Mouse (Mus musculus) liver, embryonic 11.5 days (tissue): ENCODE measurements at regions not wholly inside any gene's neighbourhood (a gene's known extent, or its start where the extent isn't known, plus 50 kb on each side); places are given as distances from the start of the nearest gene placed in this dataset.

Source experiments
- ATAC-seq: fragments of 200-750 bp; cut with Nextera tagmentation; replicated peaks from 2 replicates; pipeline ENCODE4 v1.8.0; 2017; ENCODE audit warnings: moderate number of reproducible peaks, mild to moderate bottlenecking, moderate TSS enrichment, moderate library complexity; ENCODE audit not compliant: low FRiP score
- DNase-seq: peaks from one replicate; pipeline ENCODE4 v3.0.0-alpha.2; 2017; ENCODE audit warnings: low spot score
- H3K27ac ChIP-seq: fragments of 300-500 bp; sonication (generic); 2 replicates; pipeline ENCODE4 v1.5.1; 2014; ENCODE audit warnings: mild to moderate bottlenecking, low read depth, low read length, control low read depth
- H3K27me3 ChIP-seq: fragments of 300-500 bp; sonication (generic); replicated peaks from 2 replicates; pipeline ENCODE4 v1.6.1; 2014; ENCODE audit warnings: low read length, mixed read lengths; ENCODE audit not compliant: control insufficient read depth, insufficient read depth
- H3K36me3 ChIP-seq: fragments of 300-500 bp; sonication (generic); 2 replicates; pipeline ENCODE4 v1.6.1; 2014; ENCODE audit warnings: mild to moderate bottlenecking, low read length, moderate library complexity, mixed read lengths; ENCODE audit not compliant: control insufficient read depth, insufficient read depth
- H3K4me1 ChIP-seq: fragments of 300-500 bp; sonication (generic); replicated peaks from 2 replicates; pipeline ENCODE4 v1.6.1; 2014; ENCODE audit warnings: low read length, mixed read lengths; ENCODE audit not compliant: control insufficient read depth, insufficient read depth
- H3K4me2 ChIP-seq: fragments of 300-500 bp; sonication (generic); 2 replicates; pipeline ENCODE4 v1.6.1; 2014; ENCODE audit warnings: mild to moderate bottlenecking, control low read depth, moderate library complexity
- H3K4me3 ChIP-seq: fragments of 300-500 bp; sonication (generic); 2 replicates; pipeline ENCODE4 v1.5.1; 2014; ENCODE audit warnings: low read depth, low read length, control low read depth
- H3K9ac ChIP-seq: fragments of 300-500 bp; sonication (generic); 2 replicates; pipeline ENCODE4 v1.6.1; 2014; ENCODE audit warnings: low read depth, low read length, control low read depth
- H3K9me3 ChIP-seq: fragments of 300-500 bp; sonication (generic); 2 replicates; pipeline ENCODE4 v1.6.1; 2016; ENCODE audit warnings: low read length, inconsistent platforms, mixed read lengths; ENCODE audit not compliant: control insufficient read depth
- WGBS: fragments of 180-500 bp; shearing (Covaris S2); extraction: QIAGEN DNeasy Blood & Tissue Kit; methylation state at CpG from one replicate; pipeline ENCODE4 v1.1.7; 2014; 5-methylcytosine and 5-hydroxymethylcytosine counted together

- no peak overlapping the region for H3K4me3 ChIP-seq
- 92% methylated on average over 4 of the region's 4 CpGs for WGBS
- no peaks in the 10 kb centered on the region for H3K9me3 ChIP-seq
- H3K4me2 ChIP-seq, result no peak overlapping the region
- no peaks in the 10 kb centered on the region for H3K4me1 ChIP-seq
- no peaks in the 10 kb centered on the region for H3K36me3 ChIP-seq
- H3K27me3 ChIP-seq, result no peaks in the 10 kb centered on the region
- no peak for DNase-seq
- no peak overlapping the region for H3K27ac ChIP-seq
- ATAC-seq, result no peak
- no peak overlapping the region for H3K9ac ChIP-seq
Observed at GRCm38 (mm10) chr13:110529624-110530023, 134.8 kb downstream of the Plk2 start.

GRCm38 (mm10) chr13:110534320-110534764 lies 139.5 kb downstream of the Plk2 start:
- H3K4me1 ChIP-seq, result no peaks in the 10 kb centered on the region
- 38% methylated on average over 7 of the region's 7 CpGs for WGBS
- no peaks in the 10 kb centered on the region for H3K27me3 ChIP-seq
- no peak overlapping the region for H3K9ac ChIP-seq
- H3K9me3 ChIP-seq, result no peaks in the 10 kb centered on the region
- ATAC-seq (no peak), DNase-seq (no peak)
- H3K4me3 ChIP-seq, result no peak overlapping the region
- H3K27ac ChIP-seq, result no peak overlapping the region
- no peak overlapping the region for H3K4me2 ChIP-seq
- no peaks in the 10 kb centered on the region for H3K36me3 ChIP-seq

- Histone ChIP-seq H3K4me1 (no peaks in the 10 kb centered on the region), H3K27ac (no peak overlapping the region), H3K27me3 (no peaks in the 10 kb centered on the region), H3K36me3 (no peaks in the 10 kb centered on the region), H3K4me2 (no peak overlapping the region), H3K9me3 (no peaks in the 10 kb centered on the region), H3K9ac (no peak overlapping the region), H3K4me3 (no peak overlapping the region)
- DNase-seq (no peak), ATAC-seq (no peak)
- WGBS, result 59% methylated on average over 2 of the region's 2 CpGs
Observed at GRCm38 (mm10) chr13:110535785-110536184, 140.9 kb downstream of the Plk2 start.

- ATAC-seq (peak; percentile 34; the same call in 1 of the 2 replicates), DNase-seq (no peak)
- Histone ChIP-seq H3K27ac (no peak overlapping the region), H3K4me1 (no peaks in the 10 kb centered on the region), H3K36me3 (no peaks in the 10 kb centered on the region), H3K9me3 (no peaks in the 10 kb centered on the region), H3K27me3 (no peaks in the 10 kb centered on the region), H3K4me3 (no peak overlapping the region), H3K4me2 (no peak overlapping the region), H3K9ac (no peak overlapping the region)
- WGBS, result 44% methylated on average over 7 of the region's 7 CpGs
Observed at GRCm38 (mm10) chr13:110537960-110538463, 143.2 kb downstream of the Plk2 start.

- 84% methylated on average over 13 of the region's 13 CpGs for WGBS
- Histone ChIP-seq H3K4me3 (no peak overlapping the region), H3K27ac (no peak overlapping the region), H3K9me3 (no peaks in the 10 kb centered on the region), H3K9ac (no peak overlapping the region), H3K4me2 (no peak overlapping the region), H3K36me3 (no peaks in the 10 kb centered on the region), H3K27me3 (no peaks in the 10 kb centered on the region), H3K4me1 (no peaks in the 10 kb centered on the region)
- DNase-seq (no peak), ATAC-seq (no peak)
Observed at GRCm38 (mm10) chr13:110540543-110541265, 145.9 kb downstream of the Plk2 start.

- 86% methylated on average over 5 of the region's 5 CpGs for WGBS
- ATAC-seq, result no peak
- DNase-seq, result no peak
- no peak overlapping the region for H3K4me2 ChIP-seq
- no peak overlapping the region for H3K27ac ChIP-seq
- no peak overlapping the region for H3K4me3 ChIP-seq
- H3K9ac ChIP-seq, result no peak overlapping the region
- no peaks in the 10 kb centered on the region for H3K4me1 ChIP-seq
- no peaks in the 10 kb centered on the region for H3K27me3 ChIP-seq
- H3K9me3 ChIP-seq, result no peaks in the 10 kb centered on the region
- H3K36me3 ChIP-seq, result no peaks in the 10 kb centered on the region
Observed at GRCm38 (mm10) chr13:110541288-110542148, 146.7 kb downstream of the Plk2 start.

GRCm38 (mm10) chr13:110542303-110543065 lies 147.6 kb downstream of the Plk2 start:
- DNase-seq, result no peak
- Histone ChIP-seq H3K27ac (no peak overlapping the region), H3K36me3 (no peaks in the 10 kb centered on the region), H3K4me1 (no peaks in the 10 kb centered on the region), H3K4me3 (no peak overlapping the region), H3K4me2 (no peak overlapping the region), H3K9me3 (no peaks in the 10 kb centered on the region), H3K27me3 (no peaks in the 10 kb centered on the region), H3K9ac (no peak overlapping the region)
- ATAC-seq, result no peak
- 85% methylated on average over 5 of the region's 5 CpGs for WGBS

GRCm38 (mm10) chr13:110545454-110545853 lies 150.6 kb downstream of the Plk2 start:
- Histone ChIP-seq H3K4me2 (no peak overlapping the region), H3K9me3 (no peaks in the 10 kb centered on the region), H3K9ac (no peak overlapping the region), H3K27me3 (no peaks in the 10 kb centered on the region), H3K27ac (no peak overlapping the region), H3K4me1 (no peaks in the 10 kb centered on the region), H3K4me3 (no peak overlapping the region), H3K36me3 (no peaks in the 10 kb centered on the region)
- DNase-seq (no peak), ATAC-seq (no peak)
- WGBS, result 53% methylated on average over 6 of the region's 6 CpGs
